Mouse (Mus musculus) Patski (cell line): Measurements from ENCODE around the gene Egflam. TPM values are rescaled to one million over a fixed set of nuclear protein-coding genes. Genes with fewer than 3 reads are reported as not detected.

Source experiments
- ATAC-seq: fragments of 100-300 bp; one replicate; pipeline ENCODE4 v1.8.0; 2021
- CTCF ChIA-PET: fragments of 350-600 bp; sonication (Branson Sonifier 250); formaldehyde crosslinking; loops from one replicate; lab custom pipeline; 2022; ENCODE audit warnings: inconsistent platforms; lab: Charles Lee
- POLR2A ChIA-PET: fragments of 350-600 bp; sonication (Branson Sonifier 250); formaldehyde crosslinking; loops from one replicate; lab custom pipeline; 2022; ENCODE audit warnings: antibody characterized with exemption, inconsistent platforms; lab: Charles Lee
- DNase-seq: peaks from one replicate; pipeline ENCODE4 v3.0.0-alpha.2; 2011; ENCODE audit warnings: low read depth, low spot score
- H3K27me3 ChIP-seq: fragments of 371-371 bp; one replicate; pipeline ENCODE4 v1.5.1; 2021
- CTCF ChIP-seq: fragments of 100-300 bp; IDR thresholded peaks from one replicate; pipeline ENCODE4 v1.5.1; 2021
- in situ Hi-C: fragments of 300-500 bp; cut with MboI; formaldehyde crosslinking; loops from 3 replicates; pipeline ENCODE4 v1.11.1; 2018; ENCODE audit warnings: low pct_unique_long_range_greater_than_20kb, mixed read lengths
- polyA plus RNA-seq: library from polyadenylated mRNA; unstranded; gene quantifications from one replicate; pipeline ENCODE4 v1.2.3, GENCODE M21; 2021

Gene Egflam
- polyA plus RNA-seq, 1 experiment from 2014 or later: 0.06 TPM

- in situ Hi-C loops: no loop called here
- POLR2A ChIA-PET: no interaction called here
These were observed 210.5 kb downstream of the Egflam start for GRCm38 (mm10) chr15:7187682-7188081.

GRCm38 (mm10) chr15:7180576-7180975, 217.6 kb downstream of the Egflam start:
- H3K27me3 ChIP-seq: no peaks in the 10 kb centered on the region
- ATAC-seq: no peak
- no peak for TF ChIP-seq CTCF
- CTCF ChIA-PET: no interaction called here
- POLR2A ChIA-PET: no interaction called here
- in situ Hi-C loops: no loop called here
- no peak for DNase-seq

More at GRCm38 (mm10) chr15:7187682-7188081, 210.5 kb downstream of the Egflam start:
- H3K27me3 ChIP-seq: no peaks in the 10 kb centered on the region
- ATAC-seq (peak; percentile 54), DNase-seq (no peak)
- no peak for TF ChIP-seq CTCF
- CTCF ChIA-PET: no interaction called here

DNA sequence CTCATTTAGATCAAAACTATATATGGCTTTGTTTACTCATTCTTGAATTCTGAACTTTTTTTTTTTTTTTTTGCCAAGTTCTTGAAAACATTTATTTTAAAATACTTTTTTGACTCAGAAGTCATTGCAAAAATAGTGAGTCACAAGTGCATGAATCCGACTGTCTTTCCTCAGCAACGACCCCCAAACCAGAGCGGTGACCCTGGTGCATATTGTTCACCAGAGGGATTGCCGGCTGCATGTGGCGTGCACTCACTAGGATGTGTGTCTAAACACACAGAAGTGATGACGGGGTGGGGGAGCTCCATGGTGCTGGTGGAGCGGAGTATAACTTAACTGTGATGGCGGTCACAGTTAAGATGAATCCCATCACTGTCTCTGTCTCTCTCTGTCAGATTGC, 224.4 kb downstream of the Egflam start:
- no peaks in the 10 kb centered on the region for H3K27me3 ChIP-seq
- in situ Hi-C loops: no loop called here
- no peak for DNase-seq
- ATAC-seq: no peak
- TF ChIP-seq CTCF: no peak
- POLR2A ChIA-PET: no interaction called here
- CTCF ChIA-PET: no interaction called here

DNA sequence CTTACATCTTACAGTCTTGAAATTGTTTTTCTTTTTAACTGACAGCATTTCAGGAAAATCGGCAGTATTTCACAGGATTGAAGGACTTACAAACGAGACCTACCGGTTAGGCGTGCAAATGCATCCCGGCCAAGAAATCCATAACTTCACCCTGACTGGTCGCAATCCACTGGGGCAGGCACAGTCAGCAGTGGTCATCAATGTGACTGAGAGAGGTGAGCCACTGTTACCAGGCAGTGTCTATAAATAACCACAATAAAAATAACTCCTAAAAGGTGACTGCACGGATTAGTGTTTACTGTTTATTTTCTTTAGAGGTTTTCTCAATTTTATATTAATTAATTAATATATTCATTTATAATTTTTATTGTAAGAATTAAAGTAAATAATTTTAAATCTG, 224.8 kb downstream of the Egflam start:
- TF ChIP-seq CTCF: no peak
- DNase-seq: no peak
- ChIA-PET CTCF (interaction anchor here (0.9 kb wide), 1 partner anchor 8 kb away, joined by 3 read pairs; no protein-coding TSS in a partner anchor), POLR2A (no interaction called here)
- no peaks in the 10 kb centered on the region for H3K27me3 ChIP-seq
- ATAC-seq: no peak
- in situ Hi-C loops: no loop called here

- in situ Hi-C loops: no loop called here
- ChIA-PET POLR2A (no interaction called here), CTCF (interaction anchor here (0.9 kb wide), 1 partner anchor 8 kb away, joined by 3 read pairs; no protein-coding TSS in a partner anchor)
- TF ChIP-seq CTCF: no peak
- H3K27me3 ChIP-seq: no peaks in the 10 kb centered on the region
- ATAC-seq (no peak), DNase-seq (no peak)
These were observed 225.3 kb downstream of the Egflam start for GRCm38 (mm10) chr15:7172875-7173274.

GRCm38 (mm10) chr15:7167906-7168532, 230.2 kb downstream of the Egflam start:
- no peak for TF ChIP-seq CTCF
- no peak for DNase-seq
- CTCF ChIA-PET: no interaction called here
- no peaks in the 10 kb centered on the region for H3K27me3 ChIP-seq
- ATAC-seq: no peak
- in situ Hi-C loops: no loop called here
- POLR2A ChIA-PET: no interaction called here

DNA sequence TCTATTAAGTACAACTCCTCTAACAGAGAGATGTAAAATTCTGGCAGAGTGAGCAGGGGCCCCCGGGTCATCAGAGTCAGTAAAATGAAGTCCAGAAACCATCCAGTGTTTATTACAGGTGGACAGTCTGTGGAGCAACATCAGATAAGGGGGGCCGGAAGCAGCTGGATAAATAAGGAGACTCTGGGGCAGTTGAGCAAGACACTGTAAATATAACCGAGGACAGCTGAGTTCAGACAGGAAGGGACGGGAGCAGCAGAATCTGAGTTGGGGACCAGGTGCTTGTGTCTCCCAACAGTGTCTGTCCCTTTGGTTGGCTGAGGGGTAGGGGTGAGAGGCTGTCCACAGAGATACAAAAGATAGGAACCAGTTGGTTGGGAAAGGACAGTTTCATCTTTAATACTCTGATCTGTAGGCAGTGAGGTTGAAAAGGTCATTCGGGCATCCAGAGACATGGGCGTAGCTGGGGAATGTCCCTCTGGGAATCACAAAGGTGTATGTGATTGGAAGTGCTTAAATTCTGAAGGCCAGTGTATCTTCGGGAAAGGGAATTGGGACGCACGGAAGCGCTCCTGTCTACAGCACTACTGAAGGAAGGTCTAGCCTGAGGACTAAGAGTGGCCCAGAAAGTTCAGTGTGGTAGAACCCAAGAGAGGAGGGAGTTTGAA, 230.8 kb downstream of the Egflam start:
- no peak for TF ChIP-seq CTCF
- H3K27me3 ChIP-seq: no peaks in the 10 kb centered on the region
- no peak for ATAC-seq
- ChIA-PET CTCF (no interaction called here), POLR2A (no interaction called here)
- no peak for DNase-seq
- in situ Hi-C loops: no loop called here

DNA sequence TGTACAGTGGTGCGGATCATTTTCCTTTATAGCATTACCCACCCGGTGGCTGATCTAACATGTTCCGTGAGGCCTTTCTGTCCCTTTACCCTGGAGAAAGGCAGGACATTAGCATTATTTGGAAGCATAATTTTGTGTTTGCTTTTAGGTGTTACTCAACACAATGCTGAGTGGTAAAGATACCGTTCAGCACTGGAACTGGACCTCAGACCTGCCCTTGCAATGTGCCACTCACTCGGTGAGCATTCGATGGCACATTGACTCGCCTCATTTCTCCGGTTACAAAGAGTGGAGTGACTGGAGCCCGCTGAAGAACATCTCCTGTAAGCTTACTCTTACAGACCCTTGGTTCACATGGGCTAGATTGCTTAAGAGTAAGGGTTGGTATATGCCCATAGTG, 231.5 kb downstream of the Egflam start:
- H3K27me3 ChIP-seq: no peaks in the 10 kb centered on the region
- in situ Hi-C loops: no loop called here
- ChIA-PET CTCF (interaction anchor here (1.3 kb wide), 1 partner anchor 14 kb away, joined by 3 read pairs; no protein-coding TSS in a partner anchor), POLR2A (no interaction called here)
- no peak for ATAC-seq
- no peak for DNase-seq
- TF ChIP-seq CTCF: no peak

GRCm38 (mm10) chr15:7163851-7164250, 234.3 kb downstream of the Egflam start:
- no peak for DNase-seq
- POLR2A ChIA-PET: no interaction called here
- no peak for ATAC-seq
- CTCF ChIA-PET: no interaction called here
- no peak for TF ChIP-seq CTCF
- H3K27me3 ChIP-seq: no peaks in the 10 kb centered on the region
- in situ Hi-C loops: no loop called here

GRCm38 (mm10) chr15:7160321-7160720, 237.9 kb downstream of the Egflam start:
- ATAC-seq (no peak), DNase-seq (no peak)
- TF ChIP-seq CTCF: no peak
- CTCF ChIA-PET: no interaction called here
- POLR2A ChIA-PET: interaction anchor here (0.6 kb wide), 1 partner anchor 30 kb away, joined by 3 read pairs; no protein-coding TSS in a partner anchor
- in situ Hi-C loops: no loop called here
- no peaks in the 10 kb centered on the region for H3K27me3 ChIP-seq

DNA sequence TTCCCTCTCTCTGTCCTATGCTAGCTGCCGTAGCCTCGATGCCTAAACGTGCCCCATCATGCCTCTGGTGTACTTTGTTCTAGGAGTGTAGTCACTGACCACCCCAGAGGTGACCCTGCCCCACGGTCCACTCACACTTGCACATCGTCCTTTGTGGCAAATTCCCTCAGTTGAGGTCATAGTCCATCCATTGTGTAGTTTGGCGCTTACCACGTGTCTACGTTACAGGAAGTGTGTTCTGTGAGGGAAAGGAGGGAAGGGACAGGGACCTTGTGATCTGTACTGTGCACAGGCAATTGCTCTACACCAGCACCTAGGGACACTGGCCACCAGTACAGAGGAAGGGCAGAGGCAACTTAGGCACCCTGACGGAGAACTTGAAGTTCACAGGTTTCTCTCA, 238.3 kb downstream of the Egflam start:
- DNase-seq (no peak), ATAC-seq (no peak)
- ChIA-PET POLR2A (interaction anchor here (0.6 kb wide), 1 partner anchor 30 kb away, joined by 3 read pairs; no protein-coding TSS in a partner anchor), CTCF (no interaction called here)
- no peak for TF ChIP-seq CTCF
- in situ Hi-C loops: no loop called here
- H3K27me3 ChIP-seq: no peaks in the 10 kb centered on the region
